In the genomic region with DNA sequence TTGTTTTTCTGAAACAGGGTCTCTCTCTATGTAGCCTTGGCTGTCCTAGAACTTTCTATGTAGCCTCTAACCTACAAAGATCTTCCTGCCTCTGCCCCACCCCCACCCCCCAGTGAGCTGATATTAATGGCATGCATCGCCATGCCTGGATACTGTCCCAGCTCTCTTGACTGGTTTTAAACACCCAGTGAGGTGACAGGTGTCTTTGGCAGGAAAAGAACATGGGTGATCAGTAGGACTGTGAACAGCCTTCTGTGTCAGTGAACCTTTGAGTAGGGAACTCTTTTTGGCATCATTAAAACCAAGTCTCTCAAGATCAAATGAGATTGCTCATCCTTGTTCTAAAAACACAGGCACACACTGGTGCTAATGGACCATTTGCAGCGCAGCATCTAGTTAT, we compare ENCODE assay signal across 13 mouse cellular contexts.
"Had no signal": no experiment of that assay in that cellular context is flagged by ENCODE, and none has a peak within 500 bp of the region (broad histone marks: within the 10 kb centered on the region; RNA-seq: fewer than 3 reads in every experiment).

No protein-coding gene starts in this region.

- DNase-seq: gastrocnemius, adult 2 months; gastrocnemius, postnatal 10 days; gastrocnemius, postnatal 25 days; heart, adult 18-20 months; heart, postnatal 10 days; heart, postnatal 4 days; kidney, adult 18-20 months; kidney, adult 8-10 months; kidney, postnatal 14 days; kidney, postnatal 36 days; layer of hippocampus, adult 9-11 months; layer of hippocampus, postnatal 36 days; left cerebral cortex, postnatal 4 days had no signal
